Mouse (Mus musculus): ENCODE measurements around the gene Ranbp2. TPM values are rescaled to one million over a fixed set of nuclear protein-coding genes. Genes with fewer than 3 reads are reported as not detected.

Ranbp2 gene
- total RNA-seq (2022), result 10 to 100 TPM; 71.4 to 82.9 (median 80.8) TPM

DNA sequence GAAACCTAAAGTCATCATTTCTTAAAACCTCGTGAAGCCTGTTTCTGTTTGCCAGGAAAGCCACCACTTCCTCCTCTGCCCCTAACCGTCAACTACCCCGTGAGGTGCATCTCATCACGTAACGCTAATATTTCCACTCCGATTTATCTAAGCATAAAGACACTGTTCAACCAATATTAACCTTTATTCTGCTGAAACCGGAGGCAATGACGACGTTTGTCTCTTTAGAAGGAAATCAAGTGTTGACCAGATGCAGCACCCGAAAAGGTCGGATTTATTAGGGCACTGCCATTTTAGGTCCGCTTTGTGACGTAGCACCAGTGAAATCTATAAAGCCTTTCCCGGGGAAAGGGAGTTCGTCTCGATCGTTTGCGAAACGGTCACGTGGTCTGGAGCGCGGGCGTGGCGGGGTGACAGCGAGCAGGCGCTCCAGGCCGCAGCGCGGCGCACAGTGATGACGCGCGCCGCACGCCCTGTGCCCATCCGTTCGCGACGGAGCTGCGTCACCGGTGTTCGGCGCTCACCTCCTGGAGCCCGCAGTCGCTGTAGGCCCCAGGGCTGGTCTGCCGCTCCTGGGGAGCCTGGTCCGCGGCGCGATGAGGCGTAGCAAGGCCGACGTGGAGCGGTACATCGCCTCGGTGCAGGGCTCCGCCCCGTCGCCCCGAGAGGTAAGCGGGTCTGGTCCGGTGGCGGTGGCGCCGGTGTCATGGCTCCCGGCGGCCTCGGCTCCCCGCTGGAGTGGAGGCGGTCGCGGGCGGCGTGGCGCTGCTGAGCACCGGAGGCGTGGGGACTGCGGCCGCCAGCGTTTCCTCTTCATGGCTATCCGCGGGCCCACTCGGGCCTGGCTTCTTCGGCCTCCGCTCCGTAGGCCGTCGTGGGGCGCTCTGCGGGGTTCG lies at the start of gene Ranbp2:
TSS of gene Ranbp2 (plus strand) at position 537 of the 896 bp plus-strand sequence.
- DNase-seq, result peak; percentile 97

DNA sequence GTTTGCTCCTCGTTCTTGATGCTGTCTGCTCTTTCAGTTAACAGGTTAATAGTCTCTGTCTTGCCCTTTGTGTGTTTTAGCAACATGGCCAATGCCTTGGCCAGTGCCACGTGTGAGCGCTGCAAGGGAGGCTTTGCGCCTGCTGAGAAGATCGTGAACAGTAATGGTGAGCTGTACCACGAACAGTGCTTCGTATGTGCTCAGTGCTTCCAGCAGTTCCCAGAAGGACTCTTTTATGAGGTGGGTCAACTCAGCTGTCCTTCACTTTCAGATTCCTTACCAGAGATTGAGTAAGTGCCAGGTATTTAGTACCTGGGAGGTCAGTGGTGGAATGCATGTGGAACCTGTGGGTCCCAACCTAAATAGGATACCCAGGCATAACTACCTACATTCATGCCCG lies 47.8 kb upstream of the Ranbp2 start:
- no peak for DNase-seq

DNA sequence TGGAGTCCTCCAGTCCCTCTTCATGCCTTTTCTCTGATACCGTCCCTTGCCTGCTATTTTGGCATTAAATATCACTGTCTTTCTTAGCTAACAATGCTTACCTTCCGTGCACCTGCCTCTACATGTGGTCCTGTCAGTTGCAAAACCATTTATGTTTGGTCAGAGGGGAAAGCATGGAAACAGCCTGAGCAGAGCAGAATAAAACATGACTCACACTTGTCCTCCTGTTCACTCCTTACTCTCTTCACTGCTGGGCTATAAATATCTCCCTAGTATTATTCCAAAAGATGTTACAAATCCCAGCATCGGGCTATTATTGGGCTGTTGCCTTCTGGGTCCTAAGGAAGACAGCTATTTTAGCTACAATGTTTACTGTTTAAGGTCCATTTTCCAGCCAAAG lies 44.9 kb upstream of the Ranbp2 start:
- no peak for DNase-seq

DNA sequence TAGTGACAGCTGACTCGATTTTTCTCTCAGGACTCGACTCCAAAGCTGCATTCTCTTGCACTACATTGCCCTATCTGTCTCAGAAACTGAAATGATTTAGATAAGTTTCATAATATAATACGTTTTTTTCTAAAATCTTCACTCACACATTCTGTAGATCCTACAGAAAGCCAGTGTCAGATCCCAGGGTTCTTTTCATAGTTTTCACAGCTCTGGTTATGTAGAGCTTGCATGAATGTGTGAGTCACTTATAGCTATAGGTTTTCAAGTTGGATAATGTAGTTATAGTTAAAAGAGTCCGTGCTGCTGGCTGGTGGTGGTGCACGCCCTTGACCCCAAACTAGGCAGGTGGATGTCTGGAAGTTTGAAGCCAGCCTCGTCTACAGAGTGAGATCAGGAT lies 42.1 kb upstream of the Ranbp2 start:
- DNase-seq, result no peak

DNA sequence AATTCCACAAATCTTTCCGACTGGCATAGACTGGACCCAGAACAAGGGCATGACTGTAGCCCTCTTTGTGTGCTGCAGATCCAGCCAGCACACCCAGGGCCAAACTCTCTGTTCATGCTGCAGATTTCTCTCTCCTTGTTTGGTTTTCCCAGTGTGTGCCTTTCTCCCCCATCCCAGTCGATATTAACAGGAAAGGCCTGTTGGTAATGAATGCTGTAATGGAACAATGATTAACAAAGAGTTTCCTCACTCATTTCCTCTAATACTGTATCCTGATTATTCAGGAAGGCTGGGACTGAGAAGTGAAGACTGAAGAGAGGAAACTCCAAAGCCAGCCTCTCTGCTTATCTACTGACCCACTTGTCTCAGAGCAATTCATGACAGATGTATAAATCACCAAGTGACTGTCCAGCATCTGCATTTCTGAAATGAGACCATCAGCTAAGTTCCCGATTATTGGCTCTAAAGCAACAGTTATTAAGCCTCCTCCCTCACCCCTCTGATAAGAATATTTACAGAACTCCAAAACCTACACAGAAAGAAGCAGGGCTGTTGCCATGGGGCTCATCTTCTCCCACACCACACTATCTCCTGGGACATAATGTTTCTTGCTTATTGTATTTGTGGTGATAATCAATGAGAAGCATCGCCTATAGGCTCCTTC lies 41.3 kb upstream of the Ranbp2 start:
- DNase-seq, result no peak

DNA sequence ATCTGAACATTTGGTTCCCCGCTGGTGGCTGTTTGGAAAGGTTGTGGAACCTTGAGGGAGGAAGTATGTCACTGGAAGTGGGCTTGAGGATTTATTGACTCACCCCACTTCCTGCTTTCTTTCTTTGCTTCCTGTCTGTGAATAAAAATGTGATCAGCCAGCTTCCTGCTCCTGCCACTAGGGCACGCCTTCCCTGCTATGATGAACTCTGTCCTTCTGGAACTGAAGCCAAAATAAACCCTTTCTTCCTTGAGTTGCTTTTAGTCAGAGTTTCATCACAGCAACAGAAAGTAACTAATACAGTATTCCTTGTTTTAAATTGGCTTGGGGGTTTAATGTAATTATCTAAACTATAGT lies 40.8 kb upstream of the Ranbp2 start:
- no peak for DNase-seq

DNA sequence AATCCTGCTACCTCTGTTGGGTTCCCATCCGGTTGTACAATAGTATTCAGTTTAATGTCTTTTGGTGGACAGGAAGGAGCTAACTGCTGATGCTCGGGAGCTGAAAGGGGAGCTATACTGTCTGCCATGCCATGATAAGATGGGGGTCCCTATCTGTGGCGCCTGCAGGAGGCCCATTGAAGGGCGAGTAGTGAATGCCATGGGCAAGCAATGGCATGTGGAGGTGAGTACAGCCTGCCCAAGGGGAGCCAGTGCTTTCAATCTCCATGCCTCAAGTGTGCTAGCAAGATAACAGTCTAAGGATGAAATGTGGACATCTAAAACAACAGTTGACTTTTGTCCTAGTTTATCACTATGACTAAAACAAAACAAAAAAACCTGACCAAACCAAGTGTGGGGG lies 34.4 kb upstream of the Ranbp2 start:
- no peak for DNase-seq

DNA sequence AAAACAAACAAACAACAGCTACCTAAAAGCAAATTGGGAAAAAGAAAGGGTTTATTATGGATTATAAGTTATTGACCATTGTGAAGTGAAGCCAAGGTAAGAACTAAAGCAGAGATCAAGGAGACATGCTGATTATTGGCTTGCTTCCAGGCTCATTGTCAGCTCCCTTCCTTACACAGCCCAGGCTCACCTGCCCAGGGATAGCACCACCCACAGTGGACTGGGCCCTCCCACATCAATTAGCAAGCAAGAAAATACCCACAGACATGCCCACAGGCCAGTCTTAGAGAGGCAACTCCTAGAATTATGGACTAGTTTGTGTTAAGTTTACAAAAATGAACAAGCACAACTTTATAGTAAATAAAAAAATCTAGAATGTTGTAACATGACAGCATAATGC lies 33.9 kb upstream of the Ranbp2 start:
- no peak for DNase-seq

DNA sequence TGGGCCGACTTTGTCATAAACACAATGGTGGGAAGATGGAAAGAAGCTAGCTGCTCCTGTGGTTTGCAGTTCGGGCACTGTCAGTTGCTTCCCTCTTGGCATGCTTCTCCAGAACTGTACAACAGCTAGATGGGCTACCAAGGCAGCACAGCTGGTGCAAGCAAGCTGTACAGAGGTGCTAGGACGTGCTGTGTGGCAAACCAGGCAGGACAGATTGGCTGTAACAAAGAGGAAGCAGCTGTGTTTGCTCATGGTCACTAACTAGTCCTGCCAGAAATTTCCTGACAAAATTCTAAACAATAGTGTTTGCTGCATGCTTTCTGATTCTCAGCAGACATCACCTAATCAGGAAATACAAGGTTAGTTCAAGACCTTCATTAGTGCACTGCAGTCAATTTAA lies 30.0 kb upstream of the Ranbp2 start:
- DNase-seq, result no peak

DNA sequence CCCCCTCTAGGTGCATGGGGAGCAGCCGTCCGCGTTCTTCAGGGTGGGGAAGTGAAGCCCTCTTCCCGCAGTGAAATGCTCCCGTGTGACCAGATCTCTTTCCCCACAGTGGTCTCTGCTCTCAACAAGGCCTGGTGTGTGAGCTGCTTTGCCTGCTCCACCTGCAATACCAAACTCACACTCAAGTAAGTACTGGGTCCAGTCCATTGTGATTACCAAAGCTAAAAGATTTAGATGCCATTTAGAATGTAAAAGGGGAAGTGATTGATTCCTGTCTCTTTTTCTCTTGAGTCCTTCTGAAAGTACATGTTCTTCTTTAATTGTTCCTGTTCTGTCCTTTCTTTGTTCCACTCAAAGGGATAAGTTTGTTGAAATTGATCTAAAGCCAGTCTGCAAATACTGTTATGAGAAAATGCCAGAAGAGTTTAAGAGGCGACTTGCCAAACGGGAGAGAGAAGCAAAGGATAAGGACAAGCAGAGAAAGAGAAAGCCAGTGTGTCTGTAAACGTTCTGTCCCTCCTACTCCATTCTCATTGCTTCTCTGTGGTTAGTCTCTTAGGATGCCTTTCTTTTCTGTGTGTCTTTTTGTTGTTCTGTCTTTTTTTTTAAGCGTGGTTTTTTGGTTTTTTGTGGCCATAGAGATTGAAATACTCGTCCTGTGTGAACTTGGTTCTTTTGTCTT lies 28.3 kb upstream of the Ranbp2 start:
- DNase-seq, result no peak

DNA sequence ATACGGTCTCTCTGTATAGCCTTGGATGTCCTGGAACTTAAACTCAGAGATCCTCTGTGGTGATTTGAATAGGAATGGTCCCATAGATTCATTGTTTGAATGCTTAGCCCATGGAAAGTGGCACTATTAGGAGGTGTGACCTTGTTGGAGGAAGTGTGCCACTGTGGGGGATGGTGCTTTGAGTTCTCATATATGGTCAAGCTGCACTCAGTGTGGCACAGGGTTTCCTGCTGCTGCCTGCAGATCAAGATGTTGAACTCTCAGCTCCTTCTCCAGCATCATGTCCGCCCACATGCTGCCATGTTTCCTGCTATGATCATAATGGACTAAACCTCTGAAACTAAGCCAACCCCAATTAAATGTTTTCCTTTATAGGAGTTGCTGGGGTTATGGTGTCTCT lies 18.8 kb upstream of the Ranbp2 start:
- DNase-seq, result no peak

DNA sequence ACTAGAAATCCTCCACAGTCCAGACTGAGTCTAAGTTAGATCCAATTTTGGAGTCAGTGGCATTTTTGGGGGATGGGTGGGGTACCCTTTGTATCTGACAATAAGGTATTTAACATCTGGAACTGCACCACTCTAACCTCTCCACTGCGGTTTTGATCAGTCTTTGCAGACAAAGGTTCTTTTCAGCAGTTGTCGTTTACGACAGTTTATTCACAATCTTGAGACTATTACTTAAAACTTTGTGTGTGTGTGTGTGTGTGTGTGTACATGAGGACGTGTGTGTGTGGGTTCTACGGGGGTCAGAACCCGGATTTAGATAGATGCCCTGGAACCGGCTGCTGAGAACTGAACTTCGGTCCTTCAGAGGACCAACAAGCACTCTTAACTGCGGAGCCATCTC lies 870 bp upstream of the Ranbp2 start:
- no peak for DNase-seq

DNA sequence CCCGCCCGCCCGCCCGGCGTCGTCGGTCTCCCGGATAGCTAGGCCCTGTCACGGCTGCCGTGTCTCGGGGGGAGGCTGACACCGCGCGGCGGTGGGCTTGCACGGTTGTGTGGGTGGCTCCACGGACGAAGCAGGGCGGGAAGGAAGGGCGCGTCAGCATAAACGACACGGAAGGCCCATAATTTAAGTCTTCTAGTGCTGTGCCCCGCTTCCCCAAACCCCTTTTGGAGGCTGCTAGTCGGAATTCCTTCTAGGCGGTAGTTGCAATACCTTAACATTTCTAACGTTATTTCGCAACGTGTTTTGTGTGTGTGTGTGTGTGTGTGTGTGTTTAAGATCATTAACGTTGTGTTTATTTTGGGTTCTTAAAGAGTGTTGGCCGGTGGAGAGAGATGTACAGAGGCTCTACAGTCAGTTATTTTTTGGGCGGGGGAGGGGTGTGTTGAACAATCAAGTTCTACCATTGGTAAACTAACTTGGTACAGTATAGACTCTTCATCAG lies 611 bp downstream of the Ranbp2 start:
- DNase-seq, result no peak

DNA sequence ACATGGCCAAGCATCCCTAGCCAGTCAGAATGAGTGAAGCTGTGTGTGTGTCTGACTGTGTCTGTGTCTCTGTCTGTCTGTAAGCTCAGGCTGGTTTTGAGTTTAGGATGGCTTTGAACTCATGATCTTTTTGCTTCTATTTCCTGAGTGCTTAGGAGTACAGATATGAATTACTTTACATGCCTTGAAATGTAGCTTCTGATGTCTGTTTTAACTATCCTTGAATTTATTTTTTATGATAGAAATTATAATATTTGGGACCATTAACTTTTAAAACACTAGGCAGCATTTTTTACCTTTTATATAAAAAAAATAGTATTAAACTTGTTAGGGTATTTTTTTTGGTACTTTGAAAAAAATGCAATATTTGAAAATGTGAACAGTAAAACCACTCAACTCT lies 4.9 kb downstream of the Ranbp2 start:
- DNase-seq, result no peak

DNA sequence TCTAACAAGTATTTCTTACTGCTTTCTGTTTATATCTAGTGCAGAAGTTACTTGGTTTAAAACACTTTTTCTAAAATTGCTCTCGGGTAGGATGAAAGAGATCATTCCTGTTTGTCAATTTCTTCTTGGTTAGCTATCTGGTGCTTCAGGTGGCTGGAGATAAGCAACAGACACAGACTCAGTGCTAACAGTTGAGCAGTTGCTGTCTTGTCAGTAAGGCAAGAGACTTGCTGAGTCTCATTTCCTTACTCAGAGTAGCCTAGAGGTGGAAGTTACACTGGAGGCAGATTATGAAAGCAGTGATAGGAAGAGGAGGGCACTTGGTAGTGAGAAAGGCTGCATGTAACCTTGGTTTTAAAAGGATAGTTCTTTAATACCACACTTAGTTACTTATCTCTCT lies 5.5 kb downstream of the Ranbp2 start:
- DNase-seq, result no peak

DNA sequence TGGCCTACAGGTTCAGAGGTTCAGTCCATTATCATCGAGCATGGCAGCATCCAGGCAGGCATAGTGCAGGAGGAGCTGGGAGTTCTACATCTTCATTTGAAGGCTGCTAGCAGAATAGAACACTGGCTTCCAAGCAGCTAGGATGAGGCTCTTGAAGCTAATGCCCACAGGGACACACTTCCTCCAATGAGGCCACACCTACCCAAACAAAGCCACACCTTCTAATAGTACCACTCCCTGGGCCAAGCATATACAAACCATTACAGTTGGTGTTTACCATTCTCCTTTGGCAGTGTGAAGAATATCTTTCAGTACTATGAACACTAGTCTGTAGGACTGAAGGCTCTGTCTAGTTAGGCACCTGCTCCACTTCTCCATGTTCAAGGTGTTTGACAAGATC lies 13.2 kb downstream of the Ranbp2 start:
- DNase-seq, result no peak

DNA sequence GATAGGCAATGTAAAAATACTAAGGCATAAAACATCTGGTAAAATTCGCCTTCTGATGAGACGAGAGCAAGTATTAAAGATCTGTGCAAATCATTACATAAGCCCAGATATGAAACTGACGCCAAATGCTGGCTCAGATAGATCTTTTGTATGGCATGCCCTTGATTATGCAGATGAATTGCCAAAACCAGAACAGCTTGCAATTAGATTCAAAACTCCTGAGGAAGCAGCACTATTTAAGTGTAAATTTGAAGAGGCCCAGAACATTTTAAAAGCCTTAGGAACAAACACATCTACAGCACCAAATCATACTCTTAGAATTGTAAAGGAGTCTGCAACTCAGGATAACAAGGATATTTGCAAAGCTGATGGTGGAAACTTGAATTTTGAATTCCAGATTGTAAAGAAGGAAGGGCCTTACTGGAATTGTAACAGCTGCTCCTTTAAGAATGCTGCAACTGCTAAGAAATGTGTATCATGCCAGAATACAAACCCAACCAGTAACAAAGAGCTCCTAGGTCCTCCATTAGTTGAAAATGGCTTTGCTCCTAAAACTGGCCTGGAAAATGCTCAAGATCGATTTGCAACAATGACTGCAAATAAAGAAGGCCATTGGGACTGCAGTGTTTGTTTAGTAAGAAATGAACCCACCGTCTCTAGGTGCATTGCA lies 30.5 kb downstream of the Ranbp2 start:
- DNase-seq, result no peak

DNA sequence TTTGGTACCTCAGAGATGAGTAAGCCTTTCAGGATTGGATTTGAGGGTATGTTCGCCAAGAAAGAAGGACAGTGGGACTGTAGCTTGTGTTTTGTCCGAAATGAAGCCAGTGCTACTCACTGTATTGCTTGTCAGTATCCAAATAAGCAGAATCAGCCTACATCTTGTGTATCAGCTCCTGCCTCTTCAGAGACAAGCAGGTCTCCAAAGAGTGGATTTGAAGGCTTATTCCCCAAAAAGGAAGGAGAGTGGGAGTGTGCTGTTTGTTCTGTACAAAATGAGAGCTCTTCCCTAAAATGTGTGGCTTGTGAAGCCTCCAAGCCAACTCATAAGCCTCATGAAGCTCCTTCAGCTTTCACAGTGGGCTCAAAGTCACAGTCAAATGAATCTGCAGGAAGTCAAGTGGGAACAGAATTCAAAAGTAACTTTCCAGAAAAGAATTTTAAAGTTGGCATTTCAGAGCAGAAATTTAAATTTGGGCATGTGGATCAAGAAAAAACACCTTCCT lies 31.4 kb downstream of the Ranbp2 start:
- no peak for DNase-seq

DNA sequence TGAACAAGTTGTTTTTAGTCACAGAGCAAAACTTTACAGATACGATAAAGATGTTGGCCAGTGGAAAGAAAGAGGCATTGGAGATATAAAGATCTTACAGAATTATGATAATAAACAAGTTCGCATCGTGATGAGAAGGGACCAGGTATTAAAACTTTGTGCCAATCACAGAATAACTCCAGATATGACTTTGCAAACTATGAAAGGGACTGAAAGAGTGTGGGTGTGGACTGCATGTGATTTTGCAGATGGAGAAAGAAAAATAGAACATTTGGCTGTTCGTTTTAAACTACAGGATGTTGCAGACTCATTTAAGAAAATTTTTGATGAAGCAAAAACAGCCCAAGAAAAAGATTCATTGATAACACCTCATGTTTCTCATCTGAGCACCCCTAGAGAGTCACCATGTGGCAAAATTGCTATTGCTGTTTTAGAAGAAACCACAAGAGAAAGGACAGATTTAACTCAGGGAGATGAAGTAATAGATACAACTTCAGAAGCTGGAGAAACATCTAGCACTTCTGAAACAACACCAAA lies 33.3 kb downstream of the Ranbp2 start:
- DNase-seq, result no peak

DNA sequence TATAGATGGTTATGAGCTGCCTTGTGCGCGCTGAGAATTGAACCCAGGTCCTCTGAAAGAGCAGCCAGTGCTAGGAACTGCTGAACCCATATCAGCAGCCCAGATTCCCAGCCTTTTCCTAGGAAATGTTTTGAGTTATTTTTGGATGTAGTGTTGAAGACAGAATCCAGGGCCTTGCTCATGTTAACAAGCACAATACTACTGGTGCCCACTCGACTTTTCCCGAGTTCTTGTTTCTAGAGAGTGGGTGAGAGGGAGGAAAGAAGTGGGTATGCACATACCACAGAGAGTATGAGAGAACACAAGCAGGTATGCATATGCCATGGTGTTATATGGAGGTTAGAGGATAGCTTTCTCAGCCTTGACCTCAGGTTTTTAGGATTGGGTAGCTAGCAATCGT lies 44.3 kb downstream of the Ranbp2 start:
- no peak for DNase-seq

DNA sequence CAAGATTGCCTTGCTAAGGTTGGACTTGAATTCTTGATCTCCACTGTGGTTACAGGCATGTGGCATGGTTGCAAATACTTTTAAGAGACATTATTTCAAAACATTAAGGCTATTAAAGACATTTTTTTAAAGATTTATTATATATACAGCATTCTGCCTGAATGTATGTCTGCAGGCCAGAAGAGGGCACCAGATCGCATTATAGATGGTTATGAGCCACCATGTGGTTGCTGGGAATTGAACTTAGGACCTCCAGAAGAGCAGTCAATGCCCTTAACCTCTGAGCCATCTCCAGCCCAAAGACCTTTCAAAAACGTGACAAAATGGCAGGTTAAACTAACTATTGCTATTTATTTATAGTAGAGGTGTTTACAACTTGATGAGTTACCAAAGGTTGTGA lies 48.9 kb downstream of the Ranbp2 start:
- no peak for DNase-seq

DNA sequence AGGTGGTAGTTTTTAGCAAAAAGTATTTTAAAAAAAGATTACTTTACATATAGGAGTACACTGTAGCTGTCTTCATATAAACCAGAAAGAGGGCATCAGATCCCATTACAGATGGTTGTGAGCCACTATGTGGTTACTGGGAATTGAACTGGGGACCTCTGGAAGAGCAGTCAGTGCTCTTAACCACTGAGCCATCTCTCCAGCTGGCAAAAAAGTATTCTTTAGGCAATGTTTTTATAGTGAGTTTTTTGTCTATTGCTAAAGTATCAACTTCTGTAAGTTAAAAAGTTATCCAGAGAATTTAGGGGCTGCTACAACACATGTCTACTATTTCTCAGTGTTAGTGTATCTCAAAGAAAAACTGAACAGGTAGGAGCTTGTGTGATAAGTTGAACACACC lies 50.0 kb downstream of the Ranbp2 start:
- DNase-seq, result no peak

Data from adrenal gland, adult 8-10 months (tissue).